Mouse (Mus musculus) forebrain, embryonic 14.5 days (tissue): ENCODE data around the gene Rps21. TPM values are rescaled to one million over a fixed set of nuclear protein-coding genes. Genes with fewer than 3 reads are reported as not detected.
"Not testable (repeated sequence)": the region's sequence is repeated elsewhere in the genome, so short reads cannot be mapped to it uniquely, and the experiment has no call there.

Experiments
- ATAC-seq: fragments of 200-750 bp; cut with Nextera tagmentation; 2 replicates; pipeline ENCODE4 v1.8.0; 2017; ENCODE audit warnings: mild to moderate bottlenecking, moderate library complexity
- DNase-seq: peaks from one replicate; pipeline ENCODE4 v3.0.0-alpha.2; 2015; ENCODE audit warnings: low spot score
- H3K27ac ChIP-seq: fragments of 300-500 bp; sonication (generic); 2 replicates; pipeline ENCODE4 v1.5.1; 2014; ENCODE audit warnings: low read depth, mild to moderate bottlenecking, control low read depth, low read length, moderate library complexity
- H3K27me3 ChIP-seq: fragments of 300-500 bp; sonication (generic); replicated peaks from 2 replicates; pipeline ENCODE4 v1.6.1; 2014; ENCODE audit warnings: low read length, control low read depth, mixed read lengths; ENCODE audit not compliant: control insufficient read depth, insufficient read depth
- H3K36me3 ChIP-seq: fragments of 300-500 bp; sonication (generic); 2 replicates; pipeline ENCODE4 v1.6.1; 2014; ENCODE audit warnings: low read length, control low read depth; ENCODE audit not compliant: control insufficient read depth, insufficient read depth
- H3K4me1 ChIP-seq: fragments of 300-500 bp; sonication (generic); 2 replicates; pipeline ENCODE4 v1.6.1; 2014; ENCODE audit warnings: antibody characterized with exemption, low read length, control low read depth; ENCODE audit not compliant: control insufficient read depth, insufficient read depth
- H3K4me2 ChIP-seq: fragments of 300-500 bp; sonication (generic); 2 replicates; pipeline ENCODE4 v1.6.1; 2014; ENCODE audit warnings: mild to moderate bottlenecking, control low read depth, low read length
- H3K4me3 ChIP-seq: fragments of 300-500 bp; sonication (generic); 2 replicates; pipeline ENCODE4 v1.5.1; 2014; ENCODE audit warnings: low read depth, low read length, control low read depth
- H3K9ac ChIP-seq: fragments of 300-500 bp; sonication (generic); 2 replicates; pipeline ENCODE4 v1.6.1; 2014; ENCODE audit warnings: mild to moderate bottlenecking, low read length, control low read depth, moderate library complexity
- H3K9me3 ChIP-seq: fragments of 300-500 bp; sonication (generic); replicated peaks from 2 replicates; pipeline ENCODE4 v1.6.1; 2016; ENCODE audit warnings: low read length, control low read depth, mixed read lengths; ENCODE audit not compliant: control insufficient read depth
- WGBS: fragments of 180-500 bp; shearing (Covaris S2); extraction: QIAGEN DNeasy Blood & Tissue Kit; methylation state at CpG from one replicate; pipeline ENCODE4 v1.1.7; 2014; 5-methylcytosine and 5-hydroxymethylcytosine counted together
- polyA plus RNA-seq: library from polyadenylated mRNA; unstranded; fragments of >200 nt; fragmentation: Nextera tagmentation; extraction: Ambion mirVana; gene quantifications from 2 replicates; pipeline ENCODE4 v1.2.1, GENCODE M21; 2014

The Rps21 gene
- polyA plus RNA-seq, 1 experiment from 2014 or later, result 523 TPM

DNA sequence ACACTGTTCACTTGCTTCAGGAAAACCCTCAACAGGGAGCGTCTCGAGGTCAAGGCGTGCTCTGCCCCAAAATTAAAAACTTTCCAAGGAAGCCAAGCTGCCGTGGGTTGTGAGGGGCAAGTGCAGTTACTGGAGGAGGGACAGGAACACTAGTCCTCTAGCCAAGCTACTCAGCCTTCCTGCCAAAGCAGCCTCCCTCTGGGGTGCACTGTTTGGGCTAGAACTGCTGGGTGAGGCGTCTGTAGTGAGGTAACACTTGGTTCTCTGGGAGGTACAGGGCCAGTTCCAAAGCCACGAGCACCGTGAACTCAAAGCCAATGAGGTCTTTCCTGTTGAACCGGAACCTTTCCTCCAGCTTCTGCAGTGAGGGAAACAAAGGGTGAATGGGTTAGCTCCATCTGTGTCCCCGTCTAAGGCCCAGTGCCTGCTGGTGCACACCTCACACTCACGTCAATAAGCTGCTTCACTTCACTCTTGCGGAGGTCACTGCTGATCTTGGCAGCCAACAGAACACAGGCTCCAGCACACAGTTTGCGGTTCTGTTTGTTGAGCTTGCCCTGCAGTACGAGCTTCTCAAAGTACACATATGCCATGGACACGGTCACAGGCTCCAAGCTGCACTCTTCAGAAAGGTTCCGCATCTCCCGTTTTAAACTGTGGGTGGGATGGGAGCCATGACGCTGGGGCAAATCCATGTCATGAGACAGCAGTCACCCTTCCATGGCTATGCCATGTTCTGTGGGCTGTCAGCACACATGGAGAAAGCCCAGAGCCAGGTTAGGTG lies 2.8 kb downstream of the Rps21 start:
- not testable (repeated sequence) for H3K9me3 ChIP-seq, H3K4me3 ChIP-seq, H3K27me3 ChIP-seq, ATAC-seq, H3K4me2 ChIP-seq, H3K9ac ChIP-seq, DNase-seq, H3K4me1 ChIP-seq, H3K27ac ChIP-seq
- 76% methylated on average over 17 of the region's 17 CpGs for WGBS
- peaks cover 62% of the 10 kb centered on the region for H3K36me3 ChIP-seq

DNA sequence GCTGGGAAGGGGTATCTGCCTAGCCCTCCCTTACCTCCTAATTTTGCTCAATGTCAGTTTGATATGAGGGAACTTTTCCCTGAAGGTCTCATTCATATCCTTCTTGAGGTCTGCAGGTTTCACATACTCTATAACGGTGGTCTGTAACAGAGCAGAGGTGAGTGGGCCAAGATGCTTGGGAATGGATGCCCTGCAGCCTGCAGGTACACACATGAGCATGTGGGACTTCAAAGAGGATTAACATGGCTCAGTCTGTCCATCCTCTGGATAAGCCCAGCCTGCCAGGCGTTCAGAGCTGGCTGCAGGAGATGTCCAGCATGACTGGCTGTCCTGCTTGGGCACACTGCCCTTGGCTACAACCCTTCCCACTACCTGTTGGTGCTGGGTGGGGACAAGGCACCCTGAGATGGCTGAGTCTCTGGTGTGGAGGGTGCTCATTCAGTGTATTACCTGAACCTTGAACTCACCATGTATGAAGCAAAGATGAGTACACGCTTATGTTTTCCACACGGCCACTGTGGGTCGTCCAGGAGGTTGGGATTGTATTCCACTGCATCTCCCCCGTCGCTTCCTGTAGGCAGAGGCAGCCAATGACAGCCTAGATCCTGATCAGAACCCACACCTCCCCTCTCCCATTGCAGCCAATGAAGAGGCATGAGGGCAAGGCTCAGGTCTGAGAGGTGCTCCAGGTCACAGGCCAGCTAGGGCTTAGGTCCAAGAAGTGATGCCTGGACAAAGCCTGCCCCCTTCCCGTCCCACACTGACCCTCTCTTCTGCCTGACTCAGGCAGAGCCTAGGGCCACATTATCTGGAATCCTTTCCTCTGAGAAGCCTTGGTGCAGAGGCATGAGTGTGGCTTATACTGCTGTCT lies 3.7 kb downstream of the Rps21 start:
- Histone ChIP-seq H3K27ac (no peak overlapping the region), H3K4me1 (peaks cover 7% of the 10 kb centered on the region; the same call in 1 of the 2 replicates), H3K9ac (no peak overlapping the region), H3K4me3 (no peak overlapping the region), H3K9me3 (no peaks in the 10 kb centered on the region), H3K36me3 (peaks cover 63% of the 10 kb centered on the region), H3K27me3 (no peaks in the 10 kb centered on the region), H3K4me2 (no peak overlapping the region)
- ATAC-seq (no peak), DNase-seq (no peak)
- WGBS, result 75% methylated on average over 8 of the region's 8 CpGs

DNA sequence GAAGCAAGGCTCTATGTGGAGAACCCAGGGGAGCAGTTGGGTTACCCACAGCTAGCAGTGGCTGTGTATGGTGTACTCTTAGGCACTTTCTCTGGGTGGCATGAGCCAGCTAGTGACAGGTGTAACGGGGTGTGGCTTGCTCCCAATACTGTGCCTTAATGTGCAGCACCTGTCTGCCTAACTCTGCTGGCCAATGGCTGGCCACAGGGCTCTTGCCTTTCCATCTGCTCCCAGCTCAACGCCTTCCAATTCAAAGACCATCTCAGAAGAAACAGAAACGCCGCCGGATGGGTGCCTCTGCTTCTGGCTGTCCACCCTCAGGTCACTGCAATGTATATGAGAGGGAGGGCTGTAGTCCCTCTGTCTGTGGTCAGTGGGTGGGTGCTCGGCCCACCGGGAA lies 4.7 kb downstream of the Rps21 start:
- no peak for DNase-seq
- peaks cover 74% of the 10 kb centered on the region for H3K36me3 ChIP-seq
- H3K27ac ChIP-seq, result peak overlapping the region; percentile 27; the same call in 1 of the 2 replicates

DNA sequence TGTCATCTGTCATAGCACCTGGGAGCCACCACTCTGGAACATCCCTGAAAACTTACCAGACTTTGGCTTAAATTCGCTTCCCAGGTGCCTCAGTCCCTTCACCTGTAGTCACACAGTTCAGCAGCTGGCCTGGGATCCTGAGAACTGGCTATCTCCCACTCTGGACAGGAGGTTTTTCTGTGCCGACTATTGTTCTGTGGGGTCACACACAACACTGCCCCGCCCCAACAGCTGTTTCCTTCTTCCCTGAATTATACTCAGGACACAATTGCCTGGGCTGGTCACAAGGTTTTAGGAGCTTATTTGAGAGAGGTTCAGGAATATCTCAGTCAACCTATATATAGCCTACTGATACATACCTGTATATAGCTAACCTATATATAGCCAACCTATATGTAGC lies 5.3 kb downstream of the Rps21 start:
- Histone ChIP-seq H3K9ac (no peak overlapping the region), H3K4me1 (0 out of 2 replicates have a peak, but pooled peaks cover 4% of the 10 kb centered on the region), H3K4me3 (no peak overlapping the region), H3K4me2 (no peak overlapping the region), H3K27ac (no peak overlapping the region; the same call in 1 of the 2 replicates), H3K9me3 (no peaks in the 10 kb centered on the region), H3K27me3 (no peaks in the 10 kb centered on the region), H3K36me3 (peaks cover 79% of the 10 kb centered on the region)
- ATAC-seq (no peak), DNase-seq (no peak)
- WGBS, result 86% methylated on average over 3 of the region's 3 CpGs

More for the DNA sequence above, 4.7 kb downstream of the Rps21 start:
- H3K9ac ChIP-seq, result no peak overlapping the region
- no peaks in the 10 kb centered on the region for H3K27me3 ChIP-seq
- ATAC-seq, result no peak
- H3K4me3 ChIP-seq, result no peak overlapping the region
- 0 out of 2 replicates have a peak, but pooled peaks cover 4% of the 10 kb centered on the region for H3K4me1 ChIP-seq
- H3K4me2 ChIP-seq, result no peak overlapping the region
- H3K9me3 ChIP-seq, result no peaks in the 10 kb centered on the region
- WGBS, result 90% methylated on average over 7 of the region's 7 CpGs

DNA sequence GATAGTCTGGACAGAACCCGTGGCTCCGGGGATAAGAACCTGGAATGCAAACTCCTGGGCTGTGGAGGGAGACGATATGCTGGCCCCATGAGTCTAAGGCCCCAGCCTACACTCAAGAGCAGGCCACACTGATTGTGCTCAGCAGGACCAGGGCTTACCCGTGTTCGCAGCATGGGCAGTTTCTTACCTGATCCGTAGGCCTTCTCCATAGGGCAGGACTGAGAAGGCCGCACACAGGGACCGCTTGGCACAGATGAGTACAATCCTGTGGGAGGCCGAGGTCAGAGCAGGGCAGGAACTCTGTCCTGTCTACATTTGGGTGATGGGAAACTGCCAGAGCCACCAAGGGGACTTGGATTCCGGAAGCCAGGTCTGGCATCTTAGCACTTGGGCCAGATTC lies 5.7 kb downstream of the Rps21 start:
- ATAC-seq (no peak), DNase-seq (no peak)
- Histone ChIP-seq H3K4me1 (0 out of 2 replicates have a peak, but pooled peaks cover 2% of the 10 kb centered on the region), H3K9me3 (no peaks in the 10 kb centered on the region), H3K9ac (no peak overlapping the region), H3K36me3 (peaks cover 81% of the 10 kb centered on the region), H3K4me2 (no peak overlapping the region), H3K4me3 (no peak overlapping the region), H3K27ac (no peak overlapping the region), H3K27me3 (no peaks in the 10 kb centered on the region)
- 88% methylated on average over 10 of the region's 10 CpGs for WGBS

DNA sequence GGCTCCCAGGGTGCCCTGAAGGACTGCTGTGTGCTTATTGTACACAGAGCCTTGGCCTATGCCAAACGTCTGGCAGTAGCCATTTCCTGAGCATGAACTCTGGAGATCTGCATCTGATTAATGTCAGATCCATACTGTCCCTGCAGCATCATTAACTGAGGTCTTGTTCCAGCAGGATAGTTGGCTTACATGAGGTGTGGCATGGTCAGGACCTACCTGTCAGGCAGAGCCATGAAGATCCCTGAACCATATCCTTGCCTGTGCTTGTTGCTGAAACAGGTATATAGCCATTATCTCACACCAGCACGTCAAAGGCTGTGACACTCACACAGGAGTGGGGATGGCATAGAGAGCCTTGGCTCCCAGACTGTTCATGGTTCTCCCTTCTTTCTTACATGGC lies 10.8 kb downstream of the Rps21 start:
- H3K4me1 ChIP-seq, result peaks cover 9% of the 10 kb centered on the region
- no peak overlapping the region for H3K4me2 ChIP-seq
- WGBS, result 72% methylated on average over 2 of the region's 2 CpGs
- no peaks in the 10 kb centered on the region for H3K9me3 ChIP-seq
- H3K9ac ChIP-seq, result no peak overlapping the region
- H3K4me3 ChIP-seq, result no peak overlapping the region
- ATAC-seq, result no peak
- no peak for DNase-seq
- peaks cover 41% of the 10 kb centered on the region for H3K36me3 ChIP-seq
- H3K27me3 ChIP-seq, result no peaks in the 10 kb centered on the region
- H3K27ac ChIP-seq, result no peak overlapping the region

DNA sequence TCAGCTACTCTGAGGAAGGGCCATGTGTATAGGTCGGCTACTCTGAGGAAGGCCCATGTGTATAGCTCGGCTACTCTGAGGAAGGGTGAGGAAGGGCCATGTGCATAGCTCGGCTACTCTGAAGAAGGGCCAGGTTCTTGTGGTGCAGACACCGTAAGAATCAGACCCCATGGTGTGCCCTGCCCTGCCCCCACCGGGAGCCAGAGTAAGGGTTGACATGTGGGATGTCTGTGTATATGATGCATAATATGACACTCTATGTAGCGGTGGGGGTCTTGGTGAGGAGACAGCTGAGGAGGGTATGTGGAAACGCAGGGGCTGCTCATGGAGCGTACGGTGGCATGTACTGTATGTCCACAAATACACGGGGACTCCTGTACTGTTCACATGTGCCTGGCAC lies 12.2 kb downstream of the Rps21 start:
- H3K27me3 ChIP-seq, result no peaks in the 10 kb centered on the region
- ATAC-seq, result no peak
- peaks cover 28% of the 10 kb centered on the region for H3K36me3 ChIP-seq
- no peak for DNase-seq
- H3K9me3 ChIP-seq, result no peaks in the 10 kb centered on the region
- peaks cover 12% of the 10 kb centered on the region for H3K4me1 ChIP-seq
- no peak overlapping the region for H3K9ac ChIP-seq
- no peak overlapping the region for H3K4me2 ChIP-seq
- H3K27ac ChIP-seq, result no peak overlapping the region
- 95% methylated on average over 10 of the region's 10 CpGs for WGBS
- no peak overlapping the region for H3K4me3 ChIP-seq

DNA sequence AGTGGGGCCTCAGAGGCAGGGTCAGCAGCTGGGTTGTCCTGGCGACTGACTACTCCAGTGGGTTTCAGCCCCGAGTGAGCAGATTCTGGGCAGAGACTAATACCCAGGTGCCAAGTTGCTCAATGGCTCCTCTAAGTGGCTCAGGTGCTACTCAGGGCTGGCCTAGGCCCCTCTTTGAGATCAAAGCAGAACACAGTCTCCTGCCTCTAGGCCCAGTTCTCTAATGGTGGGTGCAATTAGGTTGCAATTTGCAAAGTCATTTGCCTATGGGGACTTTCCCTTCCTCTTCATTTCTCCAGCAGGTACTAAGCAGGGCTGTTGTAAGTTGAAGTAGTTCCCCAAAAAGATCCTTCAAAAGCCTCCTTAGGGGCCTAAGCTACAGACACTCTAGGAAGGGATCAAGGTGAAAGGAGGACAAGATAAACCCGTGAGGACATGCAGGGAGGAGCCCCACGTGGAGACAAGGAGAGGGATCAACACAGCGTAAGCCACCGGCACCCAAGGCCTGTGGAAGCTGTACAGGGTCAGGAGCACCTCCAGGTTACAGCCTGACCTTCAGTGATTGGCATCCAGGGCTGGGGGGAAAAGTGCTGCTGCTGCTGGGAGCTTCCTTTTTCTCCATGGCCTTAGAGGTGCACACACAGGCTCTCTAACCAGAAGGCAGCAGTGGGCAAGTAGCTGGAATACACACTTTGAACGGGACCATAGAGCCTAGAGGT lies 13.5 kb downstream of the Rps21 start:
- Histone ChIP-seq H3K4me1 (peaks cover 12% of the 10 kb centered on the region), H3K27me3 (no peaks in the 10 kb centered on the region), H3K36me3 (peaks cover 26% of the 10 kb centered on the region), H3K9me3 (no peaks in the 10 kb centered on the region), H3K4me3 (no peak overlapping the region), H3K27ac (no peak overlapping the region), H3K4me2 (no peak overlapping the region), H3K9ac (no peak overlapping the region)
- no peak for DNase-seq
- WGBS, result 81% methylated on average over 7 of the region's 7 CpGs
- no peak for ATAC-seq
